Mouse (Mus musculus) telencephalon, adult 2 months (tissue): ENCODE measurements around the gene Afm.

ENCODE experiments used
- DNase-seq: peaks from one replicate; pipeline ENCODE4 v3.0.0-alpha.2; 2011; ENCODE audit warnings: low read depth, low spot score

Afm gene

GRCm38 (mm10) chr5:90551191-90551590, 32.5 kb downstream of the Afm start:
- no peak for DNase-seq

GRCm38 (mm10) chr5:90556052-90556451, 37.3 kb downstream of the Afm start:
- no peak for DNase-seq

- DNase-seq, result no peak
Measured at GRCm38 (mm10) chr5:90560743-90561142, 42.0 kb downstream of the Afm start, which contains the start of gene 5830473C10Rik. Gene 5830473C10Rik, plus strand, starts transcription at chr5:90561107.

- peak; percentile 86 for DNase-seq
Measured at GRCm38 (mm10) chr5:90561721-90562275, 43.1 kb downstream of the Afm start.

GRCm38 (mm10) chr5:90562880-90563279, 44.1 kb downstream of the Afm start:
- no peak for DNase-seq

GRCm38 (mm10) chr5:90564161-90564560, 45.4 kb downstream of the Afm start:
- peak; percentile 72 for DNase-seq

GRCm38 (mm10) chr5:90565205-90565604, 46.5 kb downstream of the Afm start:
- DNase-seq, result no peak

GRCm38 (mm10) chr5:90567788-90568187, 49.1 kb downstream of the Afm start:
- DNase-seq, result no peak

GRCm38 (mm10) chr5:90568338-90568737, 49.6 kb downstream of the Afm start:
- no peak for DNase-seq

- DNase-seq, result no peak
Measured at GRCm38 (mm10) chr5:90571216-90571615, 52.5 kb downstream of the Afm start.

- DNase-seq, result no peak
Measured at GRCm38 (mm10) chr5:90577751-90578150, 59.0 kb downstream of the Afm start.

- no peak for DNase-seq
Measured at GRCm38 (mm10) chr5:90579556-90579955, 60.8 kb downstream of the Afm start.

- no peak for DNase-seq
Measured at GRCm38 (mm10) chr5:90582179-90582578, 63.4 kb downstream of the Afm start.

- DNase-seq, result no peak
Measured at GRCm38 (mm10) chr5:90584799-90585198, 66.1 kb downstream of the Afm start.

- DNase-seq, result no peak
Measured at GRCm38 (mm10) chr5:90586511-90586910, 67.8 kb downstream of the Afm start.

GRCm38 (mm10) chr5:90588104-90588503, 69.4 kb downstream of the Afm start:
- no peak for DNase-seq

- peak; percentile 83 for DNase-seq
Measured at GRCm38 (mm10) chr5:90588708-90589595, 70.2 kb downstream of the Afm start.

GRCm38 (mm10) chr5:90590676-90591075, 71.9 kb downstream of the Afm start:
- DNase-seq, result no peak

GRCm38 (mm10) chr5:90591936-90592335, 73.2 kb downstream of the Afm start:
- DNase-seq, result no peak

GRCm38 (mm10) chr5:90594945-90595344, 76.2 kb downstream of the Afm start:
- no peak for DNase-seq

- DNase-seq, result no peak
Measured at GRCm38 (mm10) chr5:90596155-90596554, 77.4 kb downstream of the Afm start.

- no peak for DNase-seq
Measured at GRCm38 (mm10) chr5:90601469-90601868, 82.7 kb downstream of the Afm start.
